Mouse (Mus musculus): ENCODE data around the gene Tpra1. TPM values are rescaled to one million over a fixed set of nuclear protein-coding genes. Genes with fewer than 3 reads are reported as not detected.

Gene Tpra1
- polyA plus RNA-seq, 1 experiment from 2014 or later: 61.7 TPM

- 3% methylated on average over 58 of the region's 74 CpGs for WGBS
- H3K4me3 ChIP-seq: peak overlapping the region; percentile 94
- no peaks in the 10 kb centered on the region for H3K9me3 ChIP-seq
- peak; percentile 72 for ATAC-seq (ENCODE audit: low FRiP score, low read depth)
- peak overlapping the region; percentile 89 for H3K4me2 ChIP-seq (replicated peaks)
- peak overlapping the region; percentile 98 for H3K9ac ChIP-seq (replicated peaks)
- peaks cover 21% of the 10 kb centered on the region for H3K27me3 ChIP-seq
- H3K27ac ChIP-seq (replicated peaks): peak overlapping the region; percentile 92
- peaks cover 49% of the 10 kb centered on the region for H3K4me1 ChIP-seq
- no peaks in the 10 kb centered on the region for H3K36me3 ChIP-seq
Observed at GRCm38 (mm10) chr6:88873965-88874867, 27.8 kb upstream of the Tpra1 start.

- H3K9me3 ChIP-seq: no peaks in the 10 kb centered on the region
- peak within 1 kb of the TSS; percentile 94 for H3K4me3 ChIP-seq
- peaks cover 21% of the 10 kb centered on the region for H3K27me3 ChIP-seq
- peak; percentile 74 for ATAC-seq (ENCODE audit: low FRiP score, low read depth)
- H3K27ac ChIP-seq (replicated peaks): peak within 1 kb of the TSS; percentile 92
- H3K9ac ChIP-seq (replicated peaks): peak within 1 kb of the TSS; percentile 98
- peaks cover 42% of the 10 kb centered on the region for H3K4me1 ChIP-seq
- WGBS: 3% methylated on average over 61 of the region's 63 CpGs
- H3K4me2 ChIP-seq (replicated peaks): peak within 1 kb of the TSS; percentile 89
- H3K36me3 ChIP-seq: no peaks in the 10 kb centered on the region
Observed at GRCm38 (mm10) chr6:88874868-88875508, 27.1 kb upstream of the Tpra1 start, which contains the start of gene Podxl2. Gene Podxl2, minus strand, starts transcription at chr6:88875044.

GRCm38 (mm10) chr6:88879471-88879870 is 22.6 kb upstream of the Tpra1 start:
- H3K27ac ChIP-seq (replicated peaks): no peak overlapping the region
- no peak for ATAC-seq (ENCODE audit: low FRiP score, low read depth)
- H3K9me3 ChIP-seq: no peaks in the 10 kb centered on the region
- peaks cover 15% of the 10 kb centered on the region for H3K27me3 ChIP-seq
- H3K9ac ChIP-seq (replicated peaks): no peak overlapping the region
- H3K4me1 ChIP-seq: peaks cover 7% of the 10 kb centered on the region; the same call in 1 of the 2 replicates
- 68% methylated on average over 4 of the region's 4 CpGs for WGBS
- H3K36me3 ChIP-seq: peaks cover 27% of the 10 kb centered on the region
- H3K4me3 ChIP-seq: no peak overlapping the region
- H3K4me2 ChIP-seq (replicated peaks): no peak overlapping the region

- Histone ChIP-seq H3K36me3 (peaks cover 45% of the 10 kb centered on the region), H3K4me3 (no peak overlapping the region), H3K27ac (replicated peaks) (peak overlapping the region; percentile 70), H3K4me1 (peaks cover 4% of the 10 kb centered on the region; the same call in 1 of the 2 replicates), H3K9me3 (no peaks in the 10 kb centered on the region), H3K9ac (replicated peaks) (no peak overlapping the region), H3K27me3 (peaks cover 3% of the 10 kb centered on the region; the same call in 1 of the 2 replicates), H3K4me2 (replicated peaks) (no peak overlapping the region)
- ATAC-seq (ENCODE audit: low FRiP score, low read depth): peak; percentile 72; the same call in 1 of the 2 replicates
- 58% methylated on average over 7 of the region's 7 CpGs for WGBS
Observed at GRCm38 (mm10) chr6:88881334-88881733, 20.7 kb upstream of the Tpra1 start.

GRCm38 (mm10) chr6:88884195-88884594 is 17.9 kb upstream of the Tpra1 start:
- 92% methylated on average over 10 of the region's 10 CpGs for WGBS
- Histone ChIP-seq H3K4me1 (peaks cover 4% of the 10 kb centered on the region; the same call in 1 of the 2 replicates), H3K9ac (replicated peaks) (no peak overlapping the region), H3K36me3 (peaks cover 74% of the 10 kb centered on the region), H3K9me3 (no peaks in the 10 kb centered on the region), H3K27ac (replicated peaks) (no peak overlapping the region), H3K27me3 (0 out of 2 replicates have a peak, but pooled peaks cover 3% of the 10 kb centered on the region), H3K4me2 (replicated peaks) (no peak overlapping the region), H3K4me3 (no peak overlapping the region)
- ATAC-seq (ENCODE audit: low FRiP score, low read depth): no peak

GRCm38 (mm10) chr6:88884690-88885089 is 17.4 kb upstream of the Tpra1 start:
- Histone ChIP-seq H3K9ac (replicated peaks) (no peak overlapping the region), H3K4me1 (peaks cover 4% of the 10 kb centered on the region; the same call in 1 of the 2 replicates), H3K9me3 (no peaks in the 10 kb centered on the region), H3K4me2 (replicated peaks) (no peak overlapping the region), H3K27me3 (0 out of 2 replicates have a peak, but pooled peaks cover 3% of the 10 kb centered on the region), H3K36me3 (peaks cover 79% of the 10 kb centered on the region), H3K27ac (replicated peaks) (no peak overlapping the region), H3K4me3 (no peak overlapping the region)
- no peak for ATAC-seq (ENCODE audit: low FRiP score, low read depth)
- WGBS: 97% methylated on average over 17 of the region's 17 CpGs

GRCm38 (mm10) chr6:88885644-88886416 is 16.2 kb upstream of the Tpra1 start:
- Histone ChIP-seq H3K4me2 (replicated peaks) (no peak overlapping the region), H3K27ac (replicated peaks) (peak overlapping the region; percentile 67), H3K4me3 (no peak overlapping the region), H3K27me3 (0 out of 2 replicates have a peak, but pooled peaks cover 3% of the 10 kb centered on the region), H3K36me3 (peaks cover 90% of the 10 kb centered on the region), H3K9me3 (no peaks in the 10 kb centered on the region), H3K4me1 (peaks cover 4% of the 10 kb centered on the region; the same call in 1 of the 2 replicates), H3K9ac (replicated peaks) (no peak overlapping the region)
- no peak for ATAC-seq (ENCODE audit: low FRiP score, low read depth)
- WGBS: 85% methylated on average over 12 of the region's 12 CpGs

GRCm38 (mm10) chr6:88886417-88886967 is 15.6 kb upstream of the Tpra1 start:
- Histone ChIP-seq H3K4me1 (peaks cover 4% of the 10 kb centered on the region; the same call in 1 of the 2 replicates), H3K4me2 (replicated peaks) (no peak overlapping the region), H3K27ac (replicated peaks) (peak overlapping the region; percentile 67), H3K36me3 (peaks cover 97% of the 10 kb centered on the region), H3K9me3 (no peaks in the 10 kb centered on the region), H3K9ac (replicated peaks) (no peak overlapping the region), H3K4me3 (no peak overlapping the region), H3K27me3 (0 out of 2 replicates have a peak, but pooled peaks cover 3% of the 10 kb centered on the region)
- 35% methylated on average over 2 of the region's 2 CpGs for WGBS
- peak; percentile 69 for ATAC-seq (ENCODE audit: low FRiP score, low read depth)

- no peak overlapping the region for H3K27ac ChIP-seq (replicated peaks)
- H3K27me3 ChIP-seq: 0 out of 2 replicates have a peak, but pooled peaks cover under 1% of the 10 kb centered on the region
- H3K4me2 ChIP-seq (replicated peaks): no peak overlapping the region
- no peaks in the 10 kb centered on the region for H3K4me1 ChIP-seq
- ATAC-seq (ENCODE audit: low FRiP score, low read depth): no peak
- no peaks in the 10 kb centered on the region for H3K9me3 ChIP-seq
- H3K4me3 ChIP-seq: no peak overlapping the region
- no peak overlapping the region; the same call in 1 of the 2 replicates for H3K9ac ChIP-seq (replicated peaks)
- 96% methylated on average over 13 of the region's 13 CpGs for WGBS
- H3K36me3 ChIP-seq: peaks cover 99% of the 10 kb centered on the region
Observed at GRCm38 (mm10) chr6:88889410-88890042, 12.5 kb upstream of the Tpra1 start.

- no peak for ATAC-seq (ENCODE audit: low FRiP score, low read depth)
- H3K9me3 ChIP-seq: no peaks in the 10 kb centered on the region
- H3K4me1 ChIP-seq: 0 out of 2 replicates have a peak, but pooled peaks cover 4% of the 10 kb centered on the region
- WGBS: 85% methylated on average over 7 of the region's 7 CpGs
- H3K4me3 ChIP-seq: no peak overlapping the region
- H3K27me3 ChIP-seq: no peaks in the 10 kb centered on the region
- H3K9ac ChIP-seq (replicated peaks): no peak overlapping the region
- H3K4me2 ChIP-seq (replicated peaks): no peak overlapping the region
- peaks cover 97% of the 10 kb centered on the region for H3K36me3 ChIP-seq
- no peak overlapping the region for H3K27ac ChIP-seq (replicated peaks)
Observed at GRCm38 (mm10) chr6:88890832-88891231, 11.2 kb upstream of the Tpra1 start.

GRCm38 (mm10) chr6:88893559-88893958 is 8.5 kb upstream of the Tpra1 start:
- Histone ChIP-seq H3K27ac (replicated peaks) (no peak overlapping the region), H3K9me3 (no peaks in the 10 kb centered on the region), H3K4me3 (no peak overlapping the region), H3K4me2 (replicated peaks) (no peak overlapping the region), H3K36me3 (peaks cover 76% of the 10 kb centered on the region), H3K27me3 (no peaks in the 10 kb centered on the region), H3K4me1 (peaks cover 16% of the 10 kb centered on the region), H3K9ac (replicated peaks) (no peak overlapping the region)
- no peak for ATAC-seq (ENCODE audit: low FRiP score, low read depth)
- 70% methylated on average over 5 of the region's 5 CpGs for WGBS

All from midbrain, embryonic 12.5 days (tissue).